Comparison of ENCODE assay signal across 14 mouse cellular contexts in genomic region chr1:52423057-52423456, GRCm38 (mm10).
"Had no signal": no experiment of that assay in that cellular context is flagged by ENCODE, and none has a peak within 500 bp of the region (broad histone marks: within the 10 kb centered on the region; RNA-seq: fewer than 3 reads in every experiment).

No protein-coding gene starts in this region.

- DNase-seq: kidney, postnatal 25 days; layer of hippocampus, adult 9-11 months; liver, embryonic 13.5 days; lung, adult 2 months; lung, postnatal 14 days; lung, postnatal 4 days; midbrain, embryonic 14.5 days; thymus, adult 2 months; thymus, postnatal 14 days; thymus, postnatal 4 days had no signal

- H3K27ac ChIP-seq: kidney, postnatal 0 days; layer of hippocampus, adult 2 months; liver, embryonic 13.5 days; stomach, postnatal 0 days had no signal

- H3K9me3 ChIP-seq: liver, embryonic 13.5 days had no signal

- H3K4me1 ChIP-seq: liver, embryonic 13.5 days had no signal

- H3K4me2 ChIP-seq: liver, embryonic 13.5 days; midbrain, embryonic 11.5 days had no signal

- H3K36me3 ChIP-seq: liver, embryonic 13.5 days had no signal

- H3K4me3 ChIP-seq: layer of hippocampus, adult 2 months; liver, embryonic 13.5 days had no signal

- H3K9ac ChIP-seq: liver, embryonic 13.5 days had no signal

- H3K27me3 ChIP-seq: liver, embryonic 13.5 days had no signal
